Mouse (Mus musculus) layer of hippocampus, postnatal 10 days (tissue): ENCODE data around the gene 4930432M17Rik. TPM values are rescaled to one million over a fixed set of nuclear protein-coding genes. Genes with fewer than 3 reads are reported as not detected.

Experiments
- DNase-seq, 2 experiments: peaks; one replicate each; pipeline ENCODE4 v3.0.0; 2021; ENCODE audit warnings: low spot score in 2 of 2
- total RNA-seq, 2 experiments: library from RNA; stranded (reverse); gene quantifications; 2 replicates each; pipeline ENCODE4 v1.2.3; 2021

Gene 4930432M17Rik
- total RNA-seq, 2 experiments from 2014 or later, result not detected

DNA sequence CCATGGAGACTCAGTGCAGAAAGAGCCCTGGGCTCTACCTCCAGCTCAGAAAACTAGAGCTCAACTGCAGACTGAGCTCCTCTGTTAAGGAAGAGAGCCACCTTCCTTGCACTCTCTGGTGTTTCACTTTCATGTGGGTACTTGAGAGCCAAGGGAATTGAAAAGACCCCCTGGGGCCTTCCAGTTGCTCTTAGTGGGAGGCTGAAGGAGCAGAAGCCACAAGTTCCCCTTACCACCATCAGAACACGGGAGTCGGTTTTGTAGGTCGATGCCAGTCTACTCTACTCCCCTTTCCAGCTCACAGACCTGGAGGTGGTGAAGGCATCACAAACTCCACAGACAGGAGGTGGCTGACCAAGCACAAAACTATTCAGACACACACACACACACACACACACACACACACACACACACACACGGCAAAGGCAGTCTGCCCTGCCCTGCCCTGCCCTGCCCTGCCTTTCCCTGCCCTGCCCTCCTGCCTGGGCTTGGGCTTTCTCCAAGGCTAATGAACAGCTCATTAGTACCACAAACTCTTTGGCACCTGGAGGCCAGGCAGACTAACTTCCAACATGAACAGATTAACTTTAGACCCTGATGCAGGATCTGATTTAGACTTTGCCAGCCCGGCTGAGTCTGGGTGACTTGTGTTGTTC, 1.7 kb downstream of the 4930432M17Rik start:
- DNase-seq, result peak in 1 of 2 experiments; percentile 12

DNA sequence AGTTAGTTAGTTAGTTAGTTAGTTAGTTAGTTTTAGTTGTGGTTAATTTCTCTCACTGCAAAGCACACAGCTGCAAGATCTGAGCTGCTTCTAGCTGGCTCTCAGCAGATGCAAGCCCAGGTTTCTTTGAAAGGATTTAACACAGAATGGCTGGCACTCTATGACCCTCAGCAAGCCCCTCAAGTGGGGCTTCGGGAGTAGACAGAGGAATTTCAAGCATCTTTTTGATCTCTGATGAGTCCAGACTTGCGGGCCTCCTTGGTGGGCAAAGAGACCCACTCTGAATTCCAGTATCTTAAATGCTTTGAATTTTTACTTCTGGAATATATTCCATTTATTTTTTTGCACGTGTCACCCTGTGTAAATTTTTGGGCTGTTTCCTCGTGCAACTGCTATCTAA, 8.4 kb downstream of the 4930432M17Rik start:
- no peak for DNase-seq

DNA sequence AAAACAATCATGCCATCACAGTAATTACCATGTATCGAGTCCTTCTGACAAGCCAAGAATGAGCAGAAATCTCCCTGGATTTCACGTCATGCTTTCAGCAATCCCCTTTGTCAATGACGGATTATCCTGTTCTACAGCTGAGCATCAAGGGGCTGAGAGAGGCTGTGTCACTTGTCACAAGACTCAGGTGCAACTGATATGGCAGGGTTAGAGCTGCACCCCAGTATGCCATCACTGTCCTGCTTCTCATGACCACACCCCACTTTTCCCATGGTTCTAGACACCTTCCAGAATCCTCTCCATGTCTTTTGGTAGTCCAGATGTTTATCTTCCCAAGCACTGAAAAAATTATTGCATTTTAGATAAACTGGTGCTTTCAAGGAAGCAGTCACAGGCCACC, 8.9 kb downstream of the 4930432M17Rik start:
- no peak for DNase-seq

DNA sequence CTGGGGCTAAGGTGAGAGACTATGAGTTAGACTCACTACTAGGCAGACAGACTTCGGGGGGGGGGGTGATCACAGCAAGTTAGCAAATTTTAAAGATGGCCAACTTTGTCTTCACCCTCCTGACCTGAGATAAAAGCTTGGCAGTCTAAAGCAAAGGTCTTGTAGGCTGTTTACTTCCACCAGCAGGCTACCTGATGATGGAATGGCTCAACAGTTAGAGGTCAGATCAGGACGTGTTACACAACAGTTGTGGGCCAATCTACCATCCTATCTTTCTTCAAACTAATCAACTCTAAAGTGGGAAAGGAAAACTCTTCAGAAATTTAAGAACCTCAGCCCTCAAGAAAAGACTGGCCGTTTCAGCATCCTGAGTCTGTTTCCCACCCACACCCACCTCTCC, 9.6 kb downstream of the 4930432M17Rik start:
- DNase-seq, result no peak

DNA sequence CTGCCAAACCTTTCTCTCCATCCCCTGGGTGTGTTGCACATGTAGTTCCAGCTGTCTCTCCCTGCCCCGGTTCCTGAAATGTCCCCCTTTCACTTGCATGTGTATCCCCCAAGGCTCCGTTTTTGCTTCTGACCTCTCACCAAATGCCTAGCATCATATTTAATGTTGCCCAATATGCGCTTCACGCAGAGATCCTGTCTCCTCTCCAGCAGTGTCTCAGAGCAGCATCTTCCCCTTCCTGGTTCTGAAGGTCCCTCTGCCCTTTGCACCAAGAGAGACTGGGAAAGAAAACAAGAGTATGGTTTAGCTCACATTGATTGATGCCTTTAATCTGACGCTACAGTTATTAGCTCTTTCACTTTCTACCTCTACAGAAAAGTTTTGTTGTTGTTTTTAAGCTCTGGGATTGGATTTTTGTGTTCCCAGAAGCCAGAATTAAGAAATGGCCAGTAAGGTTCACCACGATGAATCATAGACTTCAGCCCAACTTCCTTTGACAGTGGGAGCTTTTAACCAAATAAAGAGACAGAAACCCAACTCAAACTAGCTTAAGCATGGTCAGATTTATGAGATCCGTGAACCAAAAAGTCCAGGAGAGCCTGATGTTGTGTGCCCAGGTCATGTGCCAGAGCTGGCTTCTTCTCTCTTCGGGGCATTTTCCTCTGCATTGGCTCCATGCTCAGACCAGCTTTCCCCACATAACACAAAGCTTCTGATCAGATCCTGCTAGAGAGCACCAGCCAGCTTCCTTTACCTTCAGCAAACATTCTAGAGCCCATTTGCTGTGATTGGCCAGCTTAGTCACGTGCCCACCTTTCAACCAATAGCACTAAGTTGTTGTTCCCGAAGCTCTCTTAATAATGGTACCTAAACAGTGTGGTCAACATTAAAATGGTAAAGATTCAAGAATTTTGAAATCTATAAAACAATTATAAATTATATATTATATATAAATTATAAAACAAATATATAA, 12.2 kb downstream of the 4930432M17Rik start:
- DNase-seq, result no peak

DNA sequence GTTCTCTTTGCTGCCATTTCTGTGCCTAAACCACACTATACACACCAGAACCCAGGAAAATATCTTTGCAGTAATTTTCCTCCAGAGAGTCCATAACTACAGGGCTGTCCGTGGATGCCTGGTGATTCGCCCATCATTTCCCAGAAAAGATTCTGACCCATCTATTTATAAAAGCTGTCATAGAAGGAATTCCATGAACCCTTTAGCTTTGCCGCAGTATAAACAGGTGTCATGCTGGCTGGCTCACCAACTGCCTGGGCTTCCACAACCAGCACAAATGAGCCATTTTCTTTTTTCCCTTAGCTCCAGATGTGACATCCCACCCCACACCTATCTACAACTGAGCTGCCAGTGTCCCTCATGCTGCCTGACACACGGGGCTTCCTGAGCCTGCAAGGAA, 14.0 kb downstream of the 4930432M17Rik start:
- no peak for DNase-seq

DNA sequence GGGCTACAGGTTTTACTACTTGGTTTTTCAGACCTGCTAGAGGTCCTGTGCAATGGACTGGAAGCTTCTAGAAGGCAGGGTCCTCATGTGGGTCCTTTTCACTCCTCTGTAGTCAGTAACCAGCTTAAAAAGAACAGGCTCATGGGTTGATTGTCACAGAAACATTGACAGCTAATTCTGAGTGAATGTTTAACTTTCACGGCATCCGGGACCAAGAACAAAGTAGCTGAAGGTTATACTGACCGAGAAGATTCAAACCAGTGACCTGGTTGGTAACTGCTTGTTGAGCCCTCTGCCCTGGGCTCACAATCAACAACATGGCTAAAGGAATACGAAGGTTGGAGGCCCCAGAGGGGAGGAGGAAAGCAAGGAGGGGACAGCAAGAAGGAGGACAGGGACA, 14.4 kb downstream of the 4930432M17Rik start:
- no peak for DNase-seq

DNA sequence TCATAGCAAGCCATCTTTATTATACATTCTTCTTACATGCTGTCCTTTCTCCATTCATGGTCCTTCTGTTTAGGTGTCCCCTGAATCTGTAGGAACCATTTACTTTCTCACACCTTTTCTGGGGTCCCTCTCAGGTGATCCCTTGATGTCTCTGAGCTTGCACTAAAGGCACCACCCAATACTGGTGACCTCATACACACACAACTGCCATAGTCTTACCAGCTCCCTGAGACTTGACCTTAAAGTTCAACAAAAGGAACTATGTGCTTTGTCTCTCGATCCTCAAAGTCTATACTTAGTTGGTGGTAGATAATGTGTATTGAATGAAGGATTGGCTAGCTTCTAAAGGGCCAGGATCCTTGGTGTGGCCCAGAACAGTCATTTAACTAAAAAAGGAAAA, 15.4 kb downstream of the 4930432M17Rik start:
- no peak for DNase-seq

DNA sequence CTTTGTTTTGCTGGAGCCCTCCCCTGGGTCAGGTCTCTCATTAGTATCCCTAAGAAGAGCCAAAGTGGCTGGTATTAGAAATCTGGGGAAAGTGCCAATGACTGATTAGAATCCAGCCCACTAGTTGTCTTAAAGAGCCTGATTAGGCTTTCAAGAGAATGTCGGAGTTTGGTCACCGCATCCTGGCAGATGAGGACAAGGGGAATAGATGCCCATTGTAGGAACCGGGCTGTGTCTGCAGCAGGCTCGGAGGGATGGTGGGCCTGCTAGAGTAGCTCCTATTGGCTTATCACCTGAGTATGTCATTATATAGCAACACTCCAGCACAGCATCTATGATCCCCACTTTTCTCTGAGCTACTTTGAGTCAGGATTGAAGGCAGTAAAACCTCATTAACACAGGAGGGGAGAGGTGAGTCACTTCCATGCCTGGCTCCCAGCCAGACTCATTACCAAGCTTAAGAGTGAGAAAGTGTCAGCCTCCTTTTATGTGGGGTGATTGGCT, 15.9 kb downstream of the 4930432M17Rik start:
- DNase-seq, result peak in 1 of 2 experiments; percentile 49

DNA sequence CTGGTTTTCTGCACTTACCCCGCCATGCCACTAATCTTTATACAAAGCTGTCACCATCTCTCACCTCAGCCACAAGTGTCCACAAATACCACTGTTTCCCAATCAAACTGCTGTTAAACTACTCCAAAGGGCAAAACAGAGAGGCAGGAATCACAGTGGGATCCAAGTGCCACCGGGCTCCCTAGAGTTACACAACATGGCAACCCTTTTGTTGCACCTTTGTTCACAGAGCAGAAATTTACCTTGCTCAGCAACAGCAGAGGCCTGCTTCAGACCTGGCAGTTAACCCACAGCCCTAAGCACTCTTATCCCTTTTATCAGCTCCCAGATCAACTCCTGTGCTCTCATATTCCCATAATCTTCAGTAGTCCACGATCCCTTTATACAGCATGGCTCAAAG, 17.2 kb downstream of the 4930432M17Rik start:
- DNase-seq, result no peak

DNA sequence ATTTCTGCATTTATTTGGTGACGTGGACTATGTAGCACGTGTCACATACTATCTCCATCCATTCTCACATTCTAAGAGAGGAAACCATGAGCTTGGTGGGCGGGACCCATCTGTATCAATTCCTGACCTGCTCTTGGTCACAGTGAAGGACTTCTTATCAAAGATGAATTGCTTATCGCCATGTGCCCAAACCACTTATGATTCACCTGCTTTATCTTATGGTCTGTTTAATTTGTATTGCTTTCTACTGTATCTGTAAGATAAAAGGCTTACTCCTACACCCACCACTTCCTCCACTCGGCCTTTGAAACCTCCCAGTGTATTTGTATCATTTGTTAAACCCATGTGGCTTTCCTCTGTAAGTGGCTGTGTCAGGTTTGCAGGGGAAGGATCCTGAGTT, 18.5 kb downstream of the 4930432M17Rik start:
- no peak for DNase-seq

DNA sequence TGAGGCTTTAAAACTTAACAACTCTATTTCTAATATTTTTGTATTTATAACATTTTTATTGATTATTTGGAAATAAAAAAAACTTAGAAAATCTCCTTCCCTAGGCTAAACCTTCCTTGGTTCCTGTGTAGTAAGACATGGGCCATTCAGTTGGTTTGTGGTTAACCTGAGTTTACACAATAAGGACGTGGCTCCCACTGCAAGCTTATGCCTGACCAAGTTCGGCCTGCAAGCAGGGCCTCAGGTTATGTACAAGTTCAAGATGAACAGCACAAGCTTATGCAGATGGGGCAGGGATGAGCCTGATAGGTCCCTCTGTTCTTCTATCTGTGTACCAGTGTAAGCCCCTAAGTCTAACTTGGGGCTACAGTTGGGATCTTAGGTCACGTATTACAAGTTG, 19.1 kb downstream of the 4930432M17Rik start:
- no peak for DNase-seq

DNA sequence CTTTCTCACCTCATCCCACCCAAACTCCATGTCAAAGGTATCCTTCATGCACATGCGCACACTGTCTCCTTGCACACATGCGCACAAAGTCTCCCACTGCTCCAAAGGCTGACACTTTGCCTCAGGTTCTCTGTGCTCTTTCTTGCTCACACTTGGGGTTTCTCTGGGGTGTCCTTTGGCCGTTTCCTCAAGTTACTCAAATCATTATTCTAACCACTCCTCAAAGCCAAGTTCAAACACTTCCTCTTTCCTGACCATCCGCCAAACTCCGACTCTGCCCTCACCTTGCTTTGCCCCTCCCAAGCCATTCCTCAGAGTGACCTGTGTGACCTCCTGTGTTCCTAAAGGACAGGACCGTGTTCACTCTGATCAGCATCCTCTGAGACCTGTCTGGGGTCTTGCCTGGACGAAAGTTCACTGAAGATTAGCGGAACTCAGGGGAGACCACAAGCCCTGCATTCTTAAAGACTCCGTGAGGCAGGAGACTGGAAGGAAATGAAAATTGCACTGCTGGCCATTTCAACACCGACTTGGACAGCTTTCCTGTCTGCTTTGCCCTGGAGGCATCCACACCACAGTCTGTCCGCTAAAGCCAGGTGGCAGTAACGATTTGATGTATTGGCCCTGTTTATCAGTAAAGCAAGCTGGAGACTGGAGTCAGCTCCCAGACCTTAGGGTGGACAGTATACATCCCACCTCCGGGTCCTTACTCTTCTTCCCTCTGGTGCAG, 22.6 kb downstream of the 4930432M17Rik start:
- no peak for DNase-seq

DNA sequence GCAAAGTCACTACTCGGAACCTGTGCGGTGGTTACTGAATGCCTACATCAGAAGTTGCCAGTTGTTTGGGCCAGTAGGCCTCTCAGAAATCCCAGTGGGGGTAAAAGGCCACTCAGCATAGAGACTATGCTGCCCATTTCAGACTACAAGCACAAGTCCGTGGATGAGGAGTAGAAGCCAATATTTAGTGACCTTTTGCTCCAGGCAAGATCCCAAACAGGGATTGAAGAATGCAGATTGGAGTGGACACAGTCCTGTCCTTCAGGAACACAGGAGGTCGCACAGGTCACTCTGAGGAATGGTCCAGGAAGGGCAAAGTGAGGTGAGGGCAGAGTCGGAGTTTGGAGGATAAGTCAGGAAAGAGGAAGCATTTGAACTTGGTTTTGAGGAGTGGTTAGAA, 23.2 kb downstream of the 4930432M17Rik start:
- DNase-seq, result no peak

DNA sequence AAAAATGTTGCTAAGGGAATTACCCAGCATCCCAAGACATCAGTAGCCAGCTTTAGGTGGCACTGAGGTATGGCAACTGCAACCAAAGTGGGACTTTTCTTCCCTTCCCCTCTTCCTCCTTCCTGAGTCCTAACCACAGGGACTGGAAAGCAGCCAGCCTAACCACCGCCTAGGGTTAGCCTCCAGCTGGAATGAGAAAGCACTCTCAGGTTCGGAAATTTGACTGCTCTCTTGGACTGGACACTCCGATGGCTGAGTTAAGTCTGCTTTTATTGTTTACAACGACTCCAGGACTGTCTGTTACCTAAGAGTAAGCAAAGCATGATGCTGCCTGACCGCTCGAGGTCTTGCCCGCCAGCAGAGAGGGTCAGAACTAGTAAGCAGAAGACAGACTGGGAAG, 26.6 kb downstream of the 4930432M17Rik start:
- DNase-seq, result no peak

DNA sequence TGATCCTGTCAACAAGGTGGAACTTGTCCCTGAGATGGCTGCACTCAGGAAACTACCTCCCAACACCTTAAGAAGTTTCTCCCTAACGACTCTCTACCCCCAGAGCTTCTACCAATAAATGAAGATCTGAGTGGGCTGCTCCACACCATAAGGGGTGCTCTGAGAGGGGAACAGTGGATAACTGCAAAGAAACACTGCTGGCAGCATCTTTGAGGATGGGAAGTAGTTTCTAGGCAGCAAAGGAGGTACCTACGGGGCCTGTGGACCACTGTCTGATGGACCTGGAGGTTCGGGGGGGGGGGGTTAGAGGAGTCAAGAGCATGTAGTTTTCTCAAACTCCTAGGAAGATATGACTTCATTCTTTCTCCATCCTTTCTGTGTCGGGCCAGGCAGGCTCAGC, 28.8 kb downstream of the 4930432M17Rik start:
- no peak for DNase-seq

DNA sequence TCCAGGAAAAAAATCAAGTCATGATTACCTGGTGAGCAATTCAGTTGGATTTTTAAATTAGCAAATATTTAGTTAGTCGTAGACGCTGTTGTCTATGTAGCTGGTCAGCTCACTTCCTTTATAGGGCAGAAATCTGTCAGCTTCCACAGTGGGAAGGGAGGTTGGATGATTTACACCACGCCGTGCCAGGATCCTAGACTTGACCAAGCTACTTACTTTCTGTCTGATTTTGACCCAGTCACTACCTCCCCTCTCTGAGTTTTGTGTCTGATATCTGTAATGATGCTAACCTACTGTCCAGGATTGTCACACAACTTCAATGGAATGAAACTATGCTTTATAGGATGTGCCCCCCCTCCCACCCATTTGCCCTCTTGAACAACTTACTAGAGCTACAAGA, 29.3 kb downstream of the 4930432M17Rik start:
- DNase-seq, result no peak

DNA sequence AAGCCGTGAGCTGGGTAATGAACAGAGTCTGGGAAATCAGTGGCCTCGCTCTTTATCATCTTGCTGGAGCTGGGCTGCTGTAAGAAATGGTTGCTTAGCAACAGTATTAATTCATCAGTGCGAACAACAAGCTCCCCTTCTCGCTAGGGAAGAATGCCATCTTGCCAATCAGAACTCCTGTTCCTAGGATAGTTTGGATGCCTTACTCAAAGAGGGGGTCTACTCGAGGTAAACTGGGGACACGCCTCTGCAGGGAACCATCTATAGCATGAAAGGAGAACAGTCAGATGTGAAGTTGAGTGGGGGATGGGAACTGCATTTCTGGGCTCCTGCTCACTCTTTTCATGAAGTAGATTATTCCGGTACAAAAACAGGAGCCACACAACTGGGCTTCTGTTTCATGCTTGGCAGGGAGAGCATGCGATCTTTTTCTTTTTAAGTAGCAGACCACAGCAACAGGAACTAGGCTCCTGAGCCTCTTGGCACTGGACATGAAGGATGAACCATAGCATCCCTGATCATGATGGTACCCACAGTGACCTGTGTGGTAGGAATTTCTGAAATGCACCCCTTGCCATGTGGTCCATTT, 29.9 kb downstream of the 4930432M17Rik start:
- peak; percentile 55 to 68 for DNase-seq

DNA sequence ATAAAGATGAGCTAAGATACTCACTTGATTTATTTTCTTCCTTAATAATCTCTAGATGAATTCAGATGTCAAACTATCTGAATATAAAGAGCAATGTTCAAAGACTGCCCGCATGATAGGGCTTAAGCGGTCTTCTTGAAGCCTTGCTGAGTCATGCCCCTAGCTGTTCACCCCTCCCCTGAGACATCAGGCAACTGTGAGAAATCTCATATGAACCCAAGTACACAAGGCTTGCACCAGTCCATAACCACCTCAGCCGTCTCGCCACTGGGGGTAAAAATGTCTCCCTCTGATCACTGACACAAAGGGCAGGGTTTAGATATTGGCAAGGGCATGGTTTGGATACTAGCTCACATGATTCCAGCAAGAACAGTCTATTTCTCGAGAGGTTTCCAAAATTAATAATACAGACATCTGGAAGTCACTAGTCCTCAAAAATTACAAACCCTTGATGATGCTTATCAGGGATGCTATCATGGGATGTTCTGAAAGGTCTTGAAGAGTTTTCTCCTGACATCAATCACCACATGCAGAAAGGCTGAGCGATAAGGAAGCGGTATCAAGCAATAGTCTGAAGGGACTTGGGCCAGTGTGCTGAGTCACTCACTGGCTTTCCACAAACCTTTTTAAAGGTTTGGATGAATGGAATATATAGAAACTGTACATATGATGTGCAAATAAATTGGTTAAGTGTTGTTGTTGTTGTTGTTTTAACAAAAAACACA, 32.8 kb downstream of the 4930432M17Rik start:
- DNase-seq, result no peak

DNA sequence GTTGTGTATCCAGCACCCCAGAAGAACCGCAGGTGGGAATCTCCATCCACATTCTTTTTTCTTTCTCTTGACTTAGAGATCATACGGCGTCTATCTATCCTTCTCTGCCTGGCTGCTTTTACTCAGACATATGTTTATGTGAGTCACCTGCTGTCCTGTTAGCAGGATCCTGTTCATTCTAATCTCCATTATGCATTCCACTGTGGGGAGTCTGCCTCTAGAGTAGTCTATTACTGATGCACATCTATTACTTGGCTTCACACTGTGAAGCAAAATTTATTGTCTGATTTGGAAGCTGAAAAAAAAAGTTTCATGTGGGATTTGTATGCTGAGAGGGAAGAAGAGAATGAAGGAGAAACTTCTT, 33.3 kb downstream of the 4930432M17Rik start:
- DNase-seq, result no peak

DNA sequence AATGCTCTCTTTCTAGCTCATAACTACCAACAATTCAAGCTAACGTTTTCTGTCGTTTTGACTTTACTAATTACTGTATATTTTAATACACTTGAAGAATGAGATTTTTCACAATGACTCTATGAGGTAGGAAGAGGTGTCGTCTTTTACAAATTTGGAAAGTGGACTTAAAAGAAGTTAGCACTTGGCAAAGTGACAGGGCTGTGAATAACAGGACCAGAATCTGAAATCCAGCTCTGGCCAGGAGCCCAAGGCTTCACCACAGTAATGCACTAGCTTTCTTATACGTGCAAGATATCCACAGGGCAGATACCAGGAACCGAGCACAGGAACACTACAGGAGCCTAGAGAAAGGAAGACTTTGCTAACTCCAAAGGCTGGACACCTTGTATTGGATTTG, 35.5 kb downstream of the 4930432M17Rik start:
- no peak for DNase-seq
